8 mouse cellular contexts compared by ENCODE assay signal in genomic region chr17:66221256-66221655, GRCm38 (mm10).
DNase-seq lines count a peak whose midpoint lies in the region; ATAC-seq and TF ChIP-seq lines count a peak whose summit lies in the region.

No protein-coding gene starts in this region.

- no peak for TF ChIP-seq EP300 in stomach, postnatal 0 days (optimal IDR thresholded peaks at IDR 0.05)

- 12% methylated on average over 8 of the region's 8 CpGs for WGBS in thymus, adult 2 months
- WGBS in forebrain, postnatal 0 days = 9% methylated on average over 8 of the region's 8 CpGs
- 10% methylated on average over 8 of the region's 8 CpGs for WGBS in midbrain, embryonic 16.5 days
- 8% methylated on average over 8 of the region's 8 CpGs for WGBS in stomach, postnatal 0 days

- TF ChIP-seq CTCF in thymus, adult 2 months (IDR thresholded peaks at IDR 0.05; ENCODE audit: borderline replicate concordance, control insufficient read depth, extremely low read depth, insufficient read depth, low read length, poor library complexity) = no peak
- peak; percentile 93 for TF ChIP-seq CTCF in forebrain, postnatal 0 days (IDR thresholded peaks at IDR 0.05; ENCODE audit: low read depth)
- TF ChIP-seq CTCF in stomach, postnatal 0 days (IDR thresholded peaks at IDR 0.05; ENCODE audit: low read depth) = peak; percentile 94

- H3K4me2 ChIP-seq in forebrain, postnatal 0 days (ENCODE audit: low read depth) = no peak overlapping the region
- no peak overlapping the region for H3K4me2 ChIP-seq in midbrain, embryonic 16.5 days (ENCODE audit: low read length)
- H3K4me2 ChIP-seq in stomach, postnatal 0 days (replicated peaks; ENCODE audit: low read depth) = no peak overlapping the region

- no peaks in the 10 kb centered on the region; the same call in 1 of the 2 replicates for H3K27me3 ChIP-seq in thymus, adult 2 months (ENCODE audit: control insufficient read depth, insufficient read depth, low read length)
- H3K27me3 ChIP-seq in forebrain, postnatal 0 days (ENCODE audit: insufficient read depth, low read length) = no peaks in the 10 kb centered on the region
- H3K27me3 ChIP-seq in midbrain, embryonic 16.5 days (ENCODE audit: control insufficient read depth, insufficient read depth, low read depth, low read length) = no peaks in the 10 kb centered on the region
- H3K27me3 ChIP-seq in stomach, postnatal 0 days (ENCODE audit: control insufficient read depth, insufficient read depth, low read length) = no peaks in the 10 kb centered on the region

- H3K27ac ChIP-seq in thymus, adult 2 months (ENCODE audit: control insufficient read depth, insufficient read depth, low read length) = no peak overlapping the region
- H3K27ac ChIP-seq in forebrain, postnatal 0 days (ENCODE audit: low read depth, low read length) = no peak overlapping the region
- no peak overlapping the region for H3K27ac ChIP-seq in midbrain, embryonic 16.5 days (ENCODE audit: low read length)
- H3K27ac ChIP-seq in stomach, postnatal 0 days (replicated peaks) = no peak overlapping the region

- ATAC-seq in forebrain, postnatal 0 days = peak; percentile 82
- peak; percentile 67 for ATAC-seq in midbrain, embryonic 16.5 days
- ATAC-seq in stomach, postnatal 0 days (ENCODE audit: low FRiP score, low TSS enrichment) = 0 out of 2 replicates have a peak, but pooled peaks have one; percentile 29

- H3K4me1 ChIP-seq in thymus, adult 2 months (replicated peaks; ENCODE audit: control insufficient read depth, insufficient read depth, low read length) = no peaks in the 10 kb centered on the region
- no peaks in the 10 kb centered on the region for H3K4me1 ChIP-seq in forebrain, postnatal 0 days (ENCODE audit: insufficient read depth)
- H3K4me1 ChIP-seq in midbrain, embryonic 16.5 days (ENCODE audit: control insufficient read depth, insufficient read depth, low read length) = no peaks in the 10 kb centered on the region
- no peaks in the 10 kb centered on the region for H3K4me1 ChIP-seq in stomach, postnatal 0 days (replicated peaks; ENCODE audit: control insufficient read depth, insufficient read depth)

- H3K9ac ChIP-seq in forebrain, postnatal 0 days = no peak overlapping the region
- no peak overlapping the region for H3K9ac ChIP-seq in midbrain, embryonic 16.5 days (ENCODE audit: low read depth, low read length)
- H3K9ac ChIP-seq in stomach, postnatal 0 days (ENCODE audit: low read length) = no peak overlapping the region

- TF ChIP-seq POLR2A in thymus, adult 2 months (IDR thresholded peaks at IDR 0.05; ENCODE audit: control insufficient read depth, extremely low read depth, insufficient read depth, low read length, poor library complexity) = no peak

- intact Hi-C loops in left cerebral cortex, postnatal 36 days (cut with DNase I) = no loop called here

- H3K36me3 ChIP-seq in thymus, adult 2 months (ENCODE audit: control insufficient read depth, insufficient read depth, low read length) = no peaks in the 10 kb centered on the region
- no peaks in the 10 kb centered on the region for H3K36me3 ChIP-seq in forebrain, postnatal 0 days (ENCODE audit: insufficient read depth)
- H3K36me3 ChIP-seq in midbrain, embryonic 16.5 days (ENCODE audit: control insufficient read depth, insufficient read depth, low read length) = no peaks in the 10 kb centered on the region
- no peaks in the 10 kb centered on the region for H3K36me3 ChIP-seq in stomach, postnatal 0 days (ENCODE audit: control insufficient read depth, insufficient read depth, low read length)

- H3K4me3 ChIP-seq in thymus, adult 2 months (ENCODE audit: control insufficient read depth, insufficient read depth, low read length) = no peak overlapping the region
- no peak overlapping the region for H3K4me3 ChIP-seq in forebrain, postnatal 0 days (ENCODE audit: low read depth, low read length)
- no peak overlapping the region for H3K4me3 ChIP-seq in midbrain, embryonic 16.5 days (ENCODE audit: low read depth, low read length)
- no peak overlapping the region for H3K4me3 ChIP-seq in stomach, postnatal 0 days (ENCODE audit: low read depth, low read length)

- no peaks in the 10 kb centered on the region for H3K9me3 ChIP-seq in forebrain, postnatal 0 days (ENCODE audit: low read length)
- H3K9me3 ChIP-seq in midbrain, embryonic 16.5 days (replicated peaks; ENCODE audit: control insufficient read depth, low read length, poor library complexity, severe bottlenecking) = no peaks in the 10 kb centered on the region
- no peaks in the 10 kb centered on the region for H3K9me3 ChIP-seq in stomach, postnatal 0 days (ENCODE audit: control insufficient read depth, low read length)

- DNase-seq in thymus, adult 2 months = peak; percentile 45
- no peak for DNase-seq in thymus, adult 18-20 months
- DNase-seq in cerebellum, adult 18-20 months = peak; percentile 88 to 91
- peak; percentile 91 for DNase-seq in forebrain, postnatal 0 days
- peak; percentile 23 for DNase-seq in kidney, adult 11 months
- peak; percentile 65 to 72 for DNase-seq in left cerebral cortex, postnatal 36 days (ENCODE audit: low spot score in 2 of 2)
- peak; percentile 76 for DNase-seq in stomach, postnatal 0 days (ENCODE audit: low spot score)

Comparison
In these comparisons a context has a peak if more than half of its experiments do, and no peak if none do; other contexts are left out.
1. DNase-seq: peak in thymus, adult 2 months (single experiment), cerebellum, adult 18-20 months (2 of 2), forebrain, postnatal 0 days (single experiment), kidney, adult 11 months (single experiment), left cerebral cortex, postnatal 36 days (2 of 2) and stomach, postnatal 0 days (single experiment); none in thymus, adult 18-20 months (0 of 2).
2. ATAC-seq: peak in every context shown above with its lines; median percentile 82 in forebrain, postnatal 0 days; 67 in midbrain, embryonic 16.5 days; 29 in stomach, postnatal 0 days.